Mouse (Mus musculus) CH12.LX (cell line): ENCODE measurements around the gene Gm17018. TPM values are rescaled to one million over a fixed set of nuclear protein-coding genes. Genes with fewer than 3 reads are reported as not detected.

ENCODE experiments used
- DNase-seq: peaks from one replicate; pipeline ENCODE4 v3.0.0-alpha.2; 2013; ENCODE audit errors: extremely low read depth
- H3K27ac ChIP-seq: 2 replicates; pipeline ENCODE4 v1.5.1; 2012; ENCODE audit warnings: low read depth, mild to moderate bottlenecking, control low read depth, moderate library complexity; ENCODE audit not compliant: insufficient read depth
- H3K27me3 ChIP-seq: replicated peaks from 2 replicates; pipeline ENCODE3; 2012; ENCODE audit warnings: inconsistent platforms
- H3K36me3 ChIP-seq, 2 experiments: replicated peaks in 1 of 2; 2 replicates each; pipeline versions ENCODE3 to v1.6.1; 2012; ENCODE audit warnings: inconsistent platforms in 1 of 2, low read length in 1 of 2, mild to moderate bottlenecking in 1 of 2, mixed read lengths in 1 of 2, moderate library complexity in 1 of 2; ENCODE audit not compliant: control insufficient read depth in 1 of 2, insufficient read depth in 1 of 2
- H3K4me1 ChIP-seq, 2 experiments: 2 replicates each; pipeline ENCODE4 v1.6.1; 2012; ENCODE audit warnings: inconsistent platforms in 1 of 2, moderate library complexity in 1 of 2; ENCODE audit not compliant: insufficient read depth in 2 of 2, control insufficient read depth in 1 of 2
- H3K4me2 ChIP-seq: 2 replicates; pipeline ENCODE4 v1.6.1; 2012; ENCODE audit warnings: low read depth, mild to moderate bottlenecking, control low read depth; ENCODE audit not compliant: poor library complexity, insufficient read depth, severe bottlenecking
- H3K4me3 ChIP-seq, 3 experiments: fragments of 150-350 bp in 1 of 3; sonication (generic) in 1 of 3; replicated peaks in 1 of 3; 2 replicates each; pipeline versions ENCODE3 to v1.5.1; 2011 to 2012; ENCODE audit warnings: low read depth in 2 of 3, low read length in 2 of 3, mild to moderate bottlenecking in 2 of 3, moderate library complexity in 2 of 3, control low read depth in 1 of 3, improper control_type of control experiment in 1 of 3, inconsistent platforms in 1 of 3, mixed read lengths in 1 of 3; ENCODE audit not compliant: poor library complexity in 1 of 3
- H3K79me2 ChIP-seq: replicated peaks from 2 replicates; pipeline ENCODE4 v1.6.1; 2012; ENCODE audit warnings: mild to moderate bottlenecking, moderate library complexity; ENCODE audit not compliant: control insufficient read depth, poor library complexity, insufficient read depth, severe bottlenecking; ENCODE audit errors: extremely low read depth
- H3K9ac ChIP-seq: 2 replicates; pipeline ENCODE4 v1.6.1; 2012; ENCODE audit warnings: low read depth, mild to moderate bottlenecking, control low read depth, moderate library complexity; ENCODE audit not compliant: insufficient read depth
- H3K9me3 ChIP-seq: replicated peaks from 2 replicates; pipeline ENCODE3; 2012; ENCODE audit warnings: low read length, inconsistent platforms, mixed read lengths
- BHLHE40 ChIP-seq: IDR thresholded peaks from 2 replicates; pipeline ENCODE4 v1.6.1; 2011; ENCODE audit warnings: mild to moderate bottlenecking, low read depth, low read length, improper control_type of control experiment
- CHD2 ChIP-seq: IDR thresholded peaks from 2 replicates; pipeline ENCODE4 v1.6.1; 2011; ENCODE audit warnings: low read length, improper control_type of control experiment
- CTCF ChIP-seq, 2 experiments: IDR thresholded peaks in 1 of 2; conservative IDR thresholded peaks in 1 of 2; 2 replicates each; pipeline ENCODE4 v1.5.1; 2011 to 2012; ENCODE audit warnings: low read depth in 2 of 2, low read length in 2 of 2, improper control_type of control experiment in 1 of 2, inconsistent platforms in 1 of 2, mild to moderate bottlenecking in 1 of 2, moderate library complexity in 1 of 2
- EP300 ChIP-seq: IDR thresholded peaks from 2 replicates; pipeline ENCODE4 v1.6.1; 2011; ENCODE audit warnings: low read length, improper control_type of control experiment
- JUN ChIP-seq: IDR thresholded peaks from 2 replicates; pipeline ENCODE4 v1.6.1; 2011; ENCODE audit warnings: low read depth, mild to moderate bottlenecking, low read length, improper control_type of control experiment, moderate library complexity; ENCODE audit not compliant: insufficient read depth
- MAFK ChIP-seq: IDR thresholded peaks from 2 replicates; pipeline ENCODE4 v1.6.1; 2011; ENCODE audit warnings: low read length, improper control_type of control experiment; ENCODE audit not compliant: insufficient replicate concordance
- MAX ChIP-seq: IDR thresholded peaks from 2 replicates; pipeline ENCODE4 v1.6.1; 2011; ENCODE audit warnings: low read length, improper control_type of control experiment
- MXI1 ChIP-seq: IDR thresholded peaks from 2 replicates; pipeline ENCODE4 v1.6.1; 2011; ENCODE audit warnings: mild to moderate bottlenecking, low read depth, low read length, improper control_type of control experiment
- RCOR1 ChIP-seq: conservative IDR thresholded peaks from 2 replicates; pipeline ENCODE4 v1.6.1; 2012; ENCODE audit warnings: low read depth, mild to moderate bottlenecking, inconsistent platforms, low read length, improper control_type of control experiment
- TBP ChIP-seq: conservative IDR thresholded peaks from 2 replicates; pipeline ENCODE4 v1.6.1; 2011; ENCODE audit warnings: low read depth, low read length, improper control_type of control experiment
- TCF12 ChIP-seq: IDR thresholded peaks from 2 replicates; pipeline ENCODE4 v1.6.1; 2014; ENCODE audit warnings: low read depth, mild to moderate bottlenecking, inconsistent platforms, low read length, improper control_type of control experiment
- USF2 ChIP-seq: conservative IDR thresholded peaks from 2 replicates; pipeline ENCODE4 v1.6.1; 2011; ENCODE audit warnings: low read depth, low read length, improper control_type of control experiment
- ZC3H11A ChIP-seq: IDR thresholded peaks from 2 replicates; pipeline ENCODE4 v1.6.1; 2012; ENCODE audit warnings: low read depth, mild to moderate bottlenecking, inconsistent platforms, low read length, improper control_type of control experiment
- ZMIZ1 ChIP-seq: IDR thresholded peaks from 2 replicates; pipeline ENCODE4 v1.6.1; 2012; ENCODE audit warnings: low read depth, mild to moderate bottlenecking, inconsistent platforms, low read length, improper control_type of control experiment
- ZNF384 ChIP-seq: IDR thresholded peaks from 2 replicates; pipeline ENCODE4 v1.6.1; 2012; ENCODE audit warnings: low read depth, low read length, improper control_type of control experiment, inconsistent platforms
- dilution Hi-C: fragments of 300-500 bp; cut with MboI; formaldehyde crosslinking; loops from 2 replicates; pipeline ENCODE4 v1.14.3; 2020; ENCODE audit warnings: low sequenced_read_pairs; ENCODE audit not compliant: extremely low pct_unique_long_range_greater_than_20kb, extremely low pct_ligation_motif_present
- in situ Hi-C: fragments of 300-500 bp; cut with MboI; formaldehyde crosslinking; loops from 3 replicates; pipeline ENCODE4 v1.14.3; 2019; ENCODE audit warnings: low sequenced_read_pairs, low pct_ligation_motif_present, low pct_unique_long_range_greater_than_20kb, mixed read lengths
- polyA plus RNA-seq: library from polyadenylated mRNA; unstranded; fragments of >175 nt; gene quantifications from 2 replicates; pipeline ENCODE4 v1.2.1, GENCODE M21; 2012; ENCODE audit warnings: low read depth; ENCODE audit not compliant: insufficient read length
- total RNA-seq, 2 experiments: library from RNA; depleted of rRNA; stranded (reverse); fragments of 300-350 nt in 1 of 2; fragments of >200 nt in 1 of 2; gene quantifications; 2 replicates each; pipeline ENCODE4 v1.2.3; 2012 to 2014

Gene Gm17018
- total and polyA plus RNA-seq, 3 experiments = 18.5 to 40.4 (median 34.4) TPM

- Histone ChIP-seq H3K79me2 (no peaks in the 10 kb centered on the region), H3K4me2 (peak overlapping the region; percentile 71), H3K27me3 (peaks cover 47% of the 10 kb centered on the region), H3K27ac (no peak overlapping the region), H3K9ac (no peak overlapping the region), H3K4me1 (peaks cover 6 to 33% of the 10 kb centered on the region in 2 experiments), H3K36me3 (no peaks in the 10 kb centered on the region), H3K4me3 (peak overlapping the region in 2 of 3 experiments; percentile 32 to 46), H3K9me3 (peaks cover 4% of the 10 kb centered on the region)
- dilution Hi-C loops = no loop called here
- in situ Hi-C loops = no loop called here
- no peak for DNase-seq
- peak in 1 of 2 experiments; percentile 11; a peak in 1 of 4 replicates for TF ChIP-seq CTCF (conservative IDR thresholded peaks at IDR 0.05 in 1 of 2, IDR thresholded peaks at IDR 0.05 in 1 of 2; ENCODE audit: low read depth in 2 of 2, low read length in 2 of 2)
- TF ChIP-seq ZNF384 = no peak
- no peak for TF ChIP-seq CHD2
- no peak for TF ChIP-seq JUN
- peak; percentile 69; the same call in 1 of the 2 replicates for TF ChIP-seq TCF12
- TF ChIP-seq USF2 = no peak
- TF ChIP-seq ZC3H11A = no peak
- peak; percentile 68; the same call in 1 of the 2 replicates for TF ChIP-seq MAX
- TF ChIP-seq TBP = no peak
- TF ChIP-seq BHLHE40 = peak; percentile 88
- TF ChIP-seq ZMIZ1 = no peak
- TF ChIP-seq MXI1 = peak; percentile 38; the same call in 1 of the 2 replicates
- TF ChIP-seq EP300 = no peak
- no peak for TF ChIP-seq MAFK
- TF ChIP-seq RCOR1 = no peak
These were observed 18.9 kb upstream of the Gm17018 start for GRCm38 (mm10) chr19:45541409-45542041.

GRCm38 (mm10) chr19:45542061-45542460 lies 18.4 kb upstream of the Gm17018 start:
- no peaks in the 10 kb centered on the region for H3K36me3 ChIP-seq
- peak overlapping the region; percentile 71; the same call in 1 of the 2 replicates for H3K4me2 ChIP-seq
- no peak for DNase-seq
- TF ChIP-seq MAX (no peak), JUN (no peak)
- H3K79me2 ChIP-seq = no peaks in the 10 kb centered on the region
- peaks cover 4% of the 10 kb centered on the region for H3K9me3 ChIP-seq
- peaks cover 6 to 33% of the 10 kb centered on the region in 2 experiments for H3K4me1 ChIP-seq
- H3K4me3 ChIP-seq = peak overlapping the region in 2 of 3 experiments; percentile 32 to 46
- H3K27me3 ChIP-seq = peaks cover 47% of the 10 kb centered on the region
- H3K27ac ChIP-seq = no peak overlapping the region
- dilution Hi-C loops (no loop called here), in situ Hi-C loops (no loop called here)
- H3K9ac ChIP-seq = no peak overlapping the region
